Mouse (Mus musculus): ENCODE data around the gene Gab1.
A peak's percentile ranks its signal among the peaks of the same experiment; 100 is the strongest.

Gab1 gene

DNA sequence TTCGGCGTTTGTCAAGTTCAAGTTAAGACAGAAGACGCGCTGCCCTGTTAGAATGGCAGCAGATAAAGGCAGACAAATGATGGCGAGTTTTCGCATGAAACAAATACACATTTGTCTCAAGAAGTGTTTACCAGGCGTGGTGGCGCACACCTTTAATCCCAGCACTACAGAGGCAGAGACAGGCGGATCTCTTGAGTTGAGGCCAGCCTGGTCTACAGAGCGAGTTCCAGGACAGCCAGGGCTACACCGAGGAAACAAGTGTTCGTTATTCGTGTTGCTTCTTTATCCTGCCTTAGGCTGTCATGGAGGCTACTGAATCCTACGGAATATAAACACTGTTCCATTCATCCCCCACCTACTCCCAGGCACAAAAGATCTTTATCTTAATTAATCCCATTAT, 140.4 kb downstream of the Gab1 start:
- peak; percentile 5 for DNase-seq (ENCODE audit: low read depth, low spot score)

DNA sequence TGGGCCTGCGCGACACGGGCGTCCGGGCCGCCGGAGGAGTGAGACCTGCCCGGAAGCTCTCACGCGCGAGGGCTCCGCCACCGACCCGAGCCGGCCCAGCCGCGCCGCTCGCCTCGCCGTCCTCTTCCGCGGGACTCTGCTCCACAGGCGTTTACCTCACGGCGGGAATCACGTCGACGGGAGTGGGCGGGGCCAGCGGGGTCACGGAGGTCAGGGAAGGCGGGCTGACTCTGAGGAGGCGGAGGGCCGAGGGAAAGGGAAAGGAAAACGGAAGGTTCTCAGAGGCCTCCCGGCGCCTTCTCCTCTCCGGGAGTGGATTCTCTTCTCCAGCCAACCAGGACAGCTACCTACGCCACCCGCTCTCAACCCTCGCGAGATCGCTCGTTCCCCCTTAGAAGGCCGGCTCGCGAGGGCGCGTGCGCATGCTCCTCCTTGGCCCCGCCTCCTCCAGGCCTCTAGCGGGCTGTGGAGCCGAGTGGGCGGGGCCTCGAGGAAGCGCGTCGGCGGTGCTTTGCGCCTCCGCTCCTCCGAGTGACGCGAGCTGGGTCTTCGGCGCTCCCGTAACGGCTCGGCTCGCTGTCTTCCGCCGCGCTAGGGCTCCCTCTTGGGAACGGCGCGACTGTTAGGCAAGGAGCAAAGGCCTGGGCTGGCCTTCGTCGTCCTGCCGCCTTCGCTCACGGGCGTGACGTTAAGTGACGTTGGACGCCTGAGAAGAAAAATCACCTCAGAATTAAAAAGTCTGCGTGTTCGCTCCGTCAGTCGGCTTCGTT, 141.0 kb downstream of the Gab1 start, which contains the start of gene Smarca5:
TSS of gene Smarca5 (minus strand) at position 343 of the 770 bp plus-strand sequence.
- peak; percentile 89 for DNase-seq (ENCODE audit: low read depth, low spot score)

GRCm38 (mm10) chr8:80738388-80739154, 141.7 kb downstream of the Gab1 start:
- DNase-seq (ENCODE audit: low read depth, low spot score), result peak; percentile 34

- no peak for DNase-seq (ENCODE audit: low read depth, low spot score)
These were observed 142.3 kb downstream of the Gab1 start for GRCm38 (mm10) chr8:80738046-80738387.

DNA sequence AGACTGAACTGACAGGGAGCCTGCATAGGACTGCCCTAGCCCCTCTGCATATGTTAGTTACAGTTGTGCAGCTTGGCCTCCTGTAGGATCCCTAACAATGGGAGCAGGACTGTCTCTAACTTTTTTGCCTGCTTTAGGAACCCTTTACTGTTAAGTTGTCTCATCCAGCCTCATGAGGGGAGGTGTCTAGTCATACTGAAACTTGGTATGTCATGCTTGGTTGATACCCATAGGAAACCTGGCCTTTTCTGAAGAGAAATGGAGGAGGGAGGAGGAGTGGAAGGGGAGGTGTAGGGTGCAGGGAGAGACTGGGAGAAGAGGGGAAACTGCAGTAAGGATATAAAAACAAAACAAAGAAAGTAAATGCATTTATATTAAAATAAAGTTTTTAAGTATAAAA, 148.0 kb downstream of the Gab1 start:
- DNase-seq (ENCODE audit: low read depth, low spot score), result no peak

GRCm38 (mm10) chr8:80714461-80714860, 165.9 kb downstream of the Gab1 start:
- DNase-seq (ENCODE audit: low read depth, low spot score), result no peak
